Mouse (Mus musculus) forebrain, embryonic 10.5 days (tissue): ENCODE measurements around the gene Grk3. TPM values are rescaled to one million over a fixed set of nuclear protein-coding genes. Genes with fewer than 3 reads are reported as not detected.

Experiments used
- DNase-seq: peaks from one replicate; pipeline ENCODE4 v3.0.0-alpha.2; 2017; ENCODE audit warnings: low spot score; ENCODE audit errors: extremely low spot score
- H3K27ac ChIP-seq: fragments of 300-500 bp; sonication (generic); 2 replicates; pipeline ENCODE4 v1.5.1; 2016; ENCODE audit warnings: mild to moderate bottlenecking
- H3K27me3 ChIP-seq: fragments of 300-500 bp; sonication (generic); 2 replicates; pipeline ENCODE4 v1.6.1; 2016; ENCODE audit warnings: mild to moderate bottlenecking; ENCODE audit not compliant: poor library complexity, severe bottlenecking
- H3K36me3 ChIP-seq: fragments of 300-500 bp; sonication (generic); replicated peaks from 2 replicates; pipeline ENCODE4 v1.6.1; 2016; ENCODE audit warnings: mild to moderate bottlenecking, moderate library complexity
- H3K4me1 ChIP-seq: fragments of 300-500 bp; sonication (generic); 2 replicates; pipeline ENCODE4 v1.6.1; 2016
- H3K4me3 ChIP-seq: fragments of 300-500 bp; sonication (generic); 2 replicates; pipeline ENCODE4 v1.5.1; 2016; ENCODE audit warnings: mild to moderate bottlenecking, moderate library complexity
- H3K9me3 ChIP-seq: fragments of 300-500 bp; sonication (generic); 2 replicates; pipeline ENCODE4 v1.6.1; 2016; ENCODE audit warnings: mild to moderate bottlenecking, moderate library complexity
- WGBS: fragments of 180-500 bp; shearing (Covaris S2); methylation state at CpG from one replicate; pipeline ENCODE4 v1.1.7; 2016; 5-methylcytosine and 5-hydroxymethylcytosine counted together
- polyA plus RNA-seq: library from polyadenylated mRNA; unstranded; fragments of >200 nt; fragmentation: Nextera tagmentation; extraction: Ambion mirVana; gene quantifications from 2 replicates; pipeline ENCODE4 v1.2.1, GENCODE M21; 2016

Grk3 gene
- polyA plus RNA-seq, 1 experiment from 2014 or later = 5.3 TPM

- H3K4me3 ChIP-seq = no peak overlapping the region
- no peak overlapping the region for H3K27ac ChIP-seq
- H3K27me3 ChIP-seq = peaks cover 9% of the 10 kb centered on the region
- 47% methylated on average over 4 of the region's 4 CpGs for WGBS
- H3K36me3 ChIP-seq = no peaks in the 10 kb centered on the region
- no peaks in the 10 kb centered on the region for H3K9me3 ChIP-seq
- H3K4me1 ChIP-seq = peaks cover 15% of the 10 kb centered on the region
- DNase-seq = peak; percentile 34
Measured at GRCm38 (mm10) chr5:112876846-112877390, 138.7 kb downstream of the Grk3 start.

GRCm38 (mm10) chr5:112872999-112873398, 142.6 kb downstream of the Grk3 start:
- Histone ChIP-seq H3K36me3 (no peaks in the 10 kb centered on the region), H3K4me1 (peaks cover 12% of the 10 kb centered on the region), H3K4me3 (no peak overlapping the region), H3K27me3 (peaks cover 24% of the 10 kb centered on the region), H3K27ac (no peak overlapping the region), H3K9me3 (no peaks in the 10 kb centered on the region)
- no peak for DNase-seq
- WGBS = 82% methylated on average over 6 of the region's 6 CpGs

- Histone ChIP-seq H3K27me3 (peaks cover 24% of the 10 kb centered on the region), H3K9me3 (no peaks in the 10 kb centered on the region), H3K4me1 (peaks cover 3% of the 10 kb centered on the region; the same call in 1 of the 2 replicates), H3K27ac (no peak overlapping the region), H3K4me3 (no peak overlapping the region), H3K36me3 (no peaks in the 10 kb centered on the region)
- WGBS = 22% methylated on average over 9 of the region's 9 CpGs
- peak; percentile 74 for DNase-seq
Measured at GRCm38 (mm10) chr5:112870729-112871128, 144.9 kb downstream of the Grk3 start.

- Histone ChIP-seq H3K4me3 (no peak overlapping the region), H3K4me1 (peaks cover 6% of the 10 kb centered on the region; the same call in 1 of the 2 replicates), H3K9me3 (no peaks in the 10 kb centered on the region), H3K27me3 (peaks cover 25% of the 10 kb centered on the region), H3K27ac (no peak overlapping the region), H3K36me3 (no peaks in the 10 kb centered on the region)
- DNase-seq = no peak
- 85% methylated on average over 5 of the region's 5 CpGs for WGBS
Measured at GRCm38 (mm10) chr5:112868620-112869019, 147.0 kb downstream of the Grk3 start.

- H3K27me3 ChIP-seq = peaks cover 10% of the 10 kb centered on the region; the same call in 1 of the 2 replicates
- no peak for DNase-seq
- H3K4me3 ChIP-seq = no peak overlapping the region
- H3K9me3 ChIP-seq = no peaks in the 10 kb centered on the region
- 46% methylated on average over 4 of the region's 4 CpGs for WGBS
- H3K4me1 ChIP-seq = peaks cover 15% of the 10 kb centered on the region
- H3K27ac ChIP-seq = no peak overlapping the region
- no peaks in the 10 kb centered on the region for H3K36me3 ChIP-seq
Measured at GRCm38 (mm10) chr5:112864719-112865367, 150.7 kb downstream of the Grk3 start.

Other genes starting within 250 kb of the Grk3 start
- gene Myo18b, start 119.4 kb downstream of the Grk3 start, polyA plus RNA-seq = 0.10 and 0.27 TPM in 2 replicates
- not detected in 2 replicates for gene Crybb2, start 54.3 kb upstream of the Grk3 start, polyA plus RNA-seq
- 1.0 TPM in 2 replicates for gene Crybb3, start 65.8 kb upstream of the Grk3 start, polyA plus RNA-seq
- gene 2900026A02Rik, start 205.4 kb upstream of the Grk3 start, polyA plus RNA-seq = 4.4 and 4.5 TPM in 2 replicates
- gene Tmem211, start 211.1 kb upstream of the Grk3 start, polyA plus RNA-seq = 0.22 and 0.67 TPM in 2 replicates